Mouse (Mus musculus) MEL (cell line): ENCODE measurements around the gene H2-Ab1. TPM values are rescaled to one million over a fixed set of nuclear protein-coding genes. Genes with fewer than 3 reads are reported as not detected.

Experiments used
- DNase-seq: peaks from one replicate; pipeline ENCODE4 v3.0.0; 2011; ENCODE audit warnings: low read depth, low spot score
- H3K27ac ChIP-seq: 2 replicates; pipeline ENCODE4 v1.5.1; 2012; ENCODE audit warnings: low read depth, mild to moderate bottlenecking, control low read depth, low read length, moderate library complexity; ENCODE audit not compliant: control insufficient read depth
- H3K27me3 ChIP-seq, 2 experiments: fragments of 150-350 bp in 1 of 2; sonication (generic) in 1 of 2; 2 replicates each; pipeline ENCODE4 v1.6.1; 2012; ENCODE audit warnings: low read length in 2 of 2, mild to moderate bottlenecking in 2 of 2, improper control_type of control experiment in 1 of 2, moderate library complexity in 1 of 2; ENCODE audit not compliant: insufficient read depth in 2 of 2, control insufficient read depth in 1 of 2
- H3K36me3 ChIP-seq, 2 experiments: 2 replicates each; pipeline ENCODE4 v1.6.1; 2012 to 2014; ENCODE audit warnings: low read length in 2 of 2, improper control_type of control experiment in 1 of 2, inconsistent platforms in 1 of 2, mild to moderate bottlenecking in 1 of 2; ENCODE audit not compliant: insufficient read depth in 2 of 2, control insufficient read depth in 1 of 2
- H3K4me1 ChIP-seq, 2 experiments: fragments of 150-350 bp in 1 of 2; sonication (generic) in 1 of 2; 2 replicates each; pipeline ENCODE4 v1.6.1; 2012; ENCODE audit warnings: low read length in 2 of 2, improper control_type of control experiment in 1 of 2, mild to moderate bottlenecking in 1 of 2; ENCODE audit not compliant: insufficient read depth in 2 of 2, control insufficient read depth in 1 of 2
- H3K4me3 ChIP-seq, 2 experiments: fragments of 150-350 bp in 1 of 2; sonication (generic) in 1 of 2; 2 replicates each; pipeline ENCODE4 v1.5.1; 2012; ENCODE audit warnings: low read depth in 2 of 2, low read length in 2 of 2, mild to moderate bottlenecking in 2 of 2, moderate library complexity in 2 of 2, control low read depth in 1 of 2, improper control_type of control experiment in 1 of 2; ENCODE audit not compliant: control insufficient read depth in 1 of 2, insufficient read depth in 1 of 2
- H3K79me2 ChIP-seq: 2 replicates; pipeline ENCODE4 v1.6.1; 2012; ENCODE audit warnings: mild to moderate bottlenecking, low read length, moderate library complexity; ENCODE audit not compliant: control insufficient read depth, poor library complexity, insufficient read depth
- H3K9ac ChIP-seq: 2 replicates; pipeline ENCODE4 v1.6.1; 2012; ENCODE audit warnings: low read depth, mild to moderate bottlenecking, control low read depth, low read length, moderate library complexity; ENCODE audit not compliant: control insufficient read depth, poor library complexity, severe bottlenecking
- H3K9me3 ChIP-seq: fragments of 150-350 bp; sonication (generic); replicated peaks from 2 replicates; pipeline ENCODE4 v1.6.1; 2012; ENCODE audit warnings: mild to moderate bottlenecking, low read length, improper control_type of control experiment, moderate library complexity; ENCODE audit not compliant: insufficient read depth
- BHLHE40 ChIP-seq: IDR thresholded peaks from 2 replicates; pipeline ENCODE4 v1.6.1; 2012; ENCODE audit warnings: low read depth, mild to moderate bottlenecking, inconsistent platforms, low read length, improper control_type of control experiment, borderline replicate concordance
- CHD2 ChIP-seq: IDR thresholded peaks from 2 replicates; pipeline ENCODE4 v1.6.1; 2011; ENCODE audit warnings: low read length, improper control_type of control experiment
- CTCF ChIP-seq, 3 experiments: IDR thresholded peaks in 2 of 3; conservative IDR thresholded peaks in 1 of 3; 2 replicates each; pipeline ENCODE4 v1.5.1; 2011 to 2012; ENCODE audit warnings: low read length in 3 of 3, low read depth in 2 of 3, mild to moderate bottlenecking in 2 of 3, improper control_type of control experiment in 1 of 3, inconsistent platforms in 1 of 3, mixed read lengths in 1 of 3, moderate library complexity in 1 of 3; ENCODE audit not compliant: control insufficient read depth in 1 of 3, insufficient read depth in 1 of 3, poor library complexity in 1 of 3, severe bottlenecking in 1 of 3
- ELF1 ChIP-seq: IDR thresholded peaks from 2 replicates; pipeline ENCODE4 v1.6.1; 2014; ENCODE audit warnings: low read depth, mild to moderate bottlenecking, inconsistent platforms, low read length, improper control_type of control experiment, moderate library complexity
- ETS1 ChIP-seq: IDR thresholded peaks from 2 replicates; pipeline ENCODE4 v1.6.1; 2012; ENCODE audit warnings: low read depth, mild to moderate bottlenecking, inconsistent platforms, low read length, improper control_type of control experiment, moderate library complexity
- GABPA ChIP-seq: IDR thresholded peaks from 2 replicates; pipeline ENCODE4 v1.6.1; 2012; ENCODE audit warnings: low read depth, mild to moderate bottlenecking, inconsistent platforms, low read length, improper control_type of control experiment, moderate library complexity
- KAT2A ChIP-seq: conservative IDR thresholded peaks from 2 replicates; pipeline ENCODE4 v1.6.1; 2012; ENCODE audit warnings: low read depth, low read length, improper control_type of control experiment, inconsistent platforms
- MAZ ChIP-seq: IDR thresholded peaks from 2 replicates; pipeline ENCODE4 v1.6.1; 2012; ENCODE audit warnings: low read depth, mild to moderate bottlenecking, inconsistent platforms, low read length, improper control_type of control experiment
- MYB ChIP-seq: IDR thresholded peaks from 2 replicates; pipeline ENCODE4 v1.6.1; 2011; ENCODE audit warnings: mild to moderate bottlenecking, low read depth, low read length, improper control_type of control experiment
- NELFE ChIP-seq: IDR thresholded peaks from 2 replicates; pipeline ENCODE4 v1.6.1; 2011; ENCODE audit warnings: low read depth, low read length, improper control_type of control experiment
- POLR2A ChIP-seq, 2 experiments: IDR thresholded peaks; 2 replicates each; pipeline ENCODE4 v1.6.1; 2011 to 2012; ENCODE audit warnings: low read length in 2 of 2, mild to moderate bottlenecking in 2 of 2, control low read depth in 1 of 2, improper control_type of control experiment in 1 of 2, low read depth in 1 of 2, moderate library complexity in 1 of 2; ENCODE audit not compliant: control insufficient read depth in 1 of 2, insufficient read depth in 1 of 2, poor library complexity in 1 of 2
- RCOR1 ChIP-seq: IDR thresholded peaks from 2 replicates; pipeline ENCODE4 v1.6.1; 2012; ENCODE audit warnings: low read depth, mild to moderate bottlenecking, inconsistent platforms, low read length, improper control_type of control experiment
- TAL1 ChIP-seq: IDR thresholded peaks from 2 replicates; pipeline ENCODE4 v1.6.1; 2012; ENCODE audit warnings: mild to moderate bottlenecking, inconsistent platforms, low read length, moderate library complexity, mixed read lengths
- UBTF ChIP-seq: IDR thresholded peaks from 2 replicates; pipeline ENCODE4 v1.6.1; 2012; ENCODE audit warnings: low read depth, mild to moderate bottlenecking, inconsistent platforms, low read length, improper control_type of control experiment, moderate library complexity, borderline replicate concordance; ENCODE audit not compliant: insufficient read depth
- USF1 ChIP-seq: IDR thresholded peaks from 2 replicates; pipeline ENCODE4 v1.6.1; 2014; ENCODE audit warnings: low read depth, mild to moderate bottlenecking, inconsistent platforms, low read length, improper control_type of control experiment, moderate library complexity
- USF2 ChIP-seq, 2 experiments: IDR thresholded peaks; 2 replicates each; pipeline ENCODE4 v1.6.1; 2011 to 2012; ENCODE audit warnings: improper control_type of control experiment in 2 of 2, low read length in 2 of 2, borderline replicate concordance in 1 of 2, inconsistent platforms in 1 of 2, low read depth in 1 of 2, mild to moderate bottlenecking in 1 of 2; ENCODE audit not compliant: insufficient read depth in 1 of 2
- ZKSCAN1 ChIP-seq: IDR thresholded peaks from 2 replicates; pipeline ENCODE4 v1.6.1; 2012; ENCODE audit warnings: low read depth, mild to moderate bottlenecking, inconsistent platforms, low read length, improper control_type of control experiment, moderate library complexity
- ZNF384 ChIP-seq: IDR thresholded peaks from 2 replicates; pipeline ENCODE4 v1.6.1; 2012; ENCODE audit warnings: low read depth, mild to moderate bottlenecking, inconsistent platforms, low read length, improper control_type of control experiment
- polyA plus RNA-seq, 2 experiments: library from polyadenylated mRNA; stranded (reverse) in 1 of 2; unstranded in 1 of 2; fragments of >175 nt in 1 of 2; fragments of >200 nt in 1 of 2; gene quantifications; 2 replicates each; pipeline versions ENCODE4 v1.2.1 to v1.2.4; 2012; ENCODE audit warnings: low replicate concordance in 2 of 2, low read depth in 1 of 2; ENCODE audit not compliant: insufficient read length in 2 of 2, insufficient read depth in 1 of 2, missing spikeins in 1 of 2
- total RNA-seq: library from RNA; depleted of rRNA; stranded (reverse); fragments of 300-350 nt; gene quantifications from 2 replicates; pipeline ENCODE4 v1.2.3, GENCODE M21; 2012

Gene H2-Ab1
- total and polyA plus RNA-seq, 3 experiments: not detected

DNA sequence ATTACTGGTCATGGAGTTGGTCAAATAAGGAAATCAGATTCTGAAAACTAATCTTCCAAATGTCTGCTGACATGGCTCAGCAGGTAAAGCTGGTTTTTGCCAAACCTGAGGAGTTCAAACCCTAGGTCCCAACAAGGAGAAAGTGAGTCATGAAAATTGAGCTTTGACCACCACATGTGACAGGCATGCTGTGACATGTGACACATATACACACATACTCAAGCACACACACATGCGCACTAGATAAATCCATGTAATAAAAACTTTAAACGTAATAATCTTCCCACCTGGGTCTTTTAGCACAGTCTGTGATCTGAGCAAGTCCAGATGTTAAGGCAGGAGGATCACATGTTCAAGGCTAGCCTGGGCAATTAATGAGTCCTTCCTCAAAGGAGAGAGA is 46.3 kb downstream of the H2-Ab1 start:
- no peaks in the 10 kb centered on the region for H3K9me3 ChIP-seq
- H3K4me1 ChIP-seq: no peaks in the 10 kb centered on the region; a peak in 1 of 4 replicates
- H3K79me2 ChIP-seq: no peaks in the 10 kb centered on the region
- H3K27me3 ChIP-seq: no peaks in the 10 kb centered on the region; a peak in 2 of 4 replicates
- H3K27ac ChIP-seq: no peak overlapping the region
- no peak overlapping the region for H3K9ac ChIP-seq
- H3K4me3 ChIP-seq: no peak overlapping the region
- H3K36me3 ChIP-seq: no peaks in the 10 kb centered on the region
- no peak for TF ChIP-seq KAT2A
- no peak for TF ChIP-seq ETS1
- TF ChIP-seq, all 39 proteins: peak for 0
- no peak for DNase-seq

DNA sequence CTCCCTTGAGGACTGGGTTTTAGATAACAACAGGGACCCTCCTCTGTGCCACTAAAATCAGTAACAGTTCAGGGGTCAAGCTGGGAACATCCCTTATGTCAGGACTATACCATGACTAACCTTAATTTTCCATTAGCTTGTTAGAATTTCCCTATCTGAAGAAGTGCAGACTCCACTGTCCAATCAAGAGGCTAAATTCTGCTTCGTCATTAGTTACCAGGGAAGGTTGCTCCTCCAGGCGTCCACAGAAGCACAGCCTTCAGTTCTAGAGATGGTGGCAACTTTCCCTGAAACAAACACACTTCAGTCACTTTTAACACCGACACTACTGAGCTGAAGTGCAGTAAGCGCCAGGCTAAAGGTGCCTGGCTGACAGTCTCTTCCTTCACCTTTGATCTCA is 47.3 kb downstream of the H2-Ab1 start:
- DNase-seq: peak; percentile 72
- Histone ChIP-seq H3K27ac (no peak overlapping the region), H3K36me3 (no peaks in the 10 kb centered on the region), H3K4me1 (no peaks in the 10 kb centered on the region; a peak in 1 of 4 replicates), H3K9ac (no peak overlapping the region), H3K27me3 (no peaks in the 10 kb centered on the region; a peak in 1 of 4 replicates), H3K9me3 (no peaks in the 10 kb centered on the region), H3K4me3 (no peak overlapping the region), H3K79me2 (no peaks in the 10 kb centered on the region)
- no peak for TF ChIP-seq ELF1
- peak; percentile 91 for TF ChIP-seq CHD2
- TF ChIP-seq POLR2A (IDR thresholded peaks at IDR 0.05; ENCODE audit: control insufficient read depth in 1 of 2, insufficient read depth in 1 of 2, low read depth in 1 of 2, low read length in 2 of 2, poor library complexity in 1 of 2): no peak
- TF ChIP-seq KAT2A: no peak

DNA sequence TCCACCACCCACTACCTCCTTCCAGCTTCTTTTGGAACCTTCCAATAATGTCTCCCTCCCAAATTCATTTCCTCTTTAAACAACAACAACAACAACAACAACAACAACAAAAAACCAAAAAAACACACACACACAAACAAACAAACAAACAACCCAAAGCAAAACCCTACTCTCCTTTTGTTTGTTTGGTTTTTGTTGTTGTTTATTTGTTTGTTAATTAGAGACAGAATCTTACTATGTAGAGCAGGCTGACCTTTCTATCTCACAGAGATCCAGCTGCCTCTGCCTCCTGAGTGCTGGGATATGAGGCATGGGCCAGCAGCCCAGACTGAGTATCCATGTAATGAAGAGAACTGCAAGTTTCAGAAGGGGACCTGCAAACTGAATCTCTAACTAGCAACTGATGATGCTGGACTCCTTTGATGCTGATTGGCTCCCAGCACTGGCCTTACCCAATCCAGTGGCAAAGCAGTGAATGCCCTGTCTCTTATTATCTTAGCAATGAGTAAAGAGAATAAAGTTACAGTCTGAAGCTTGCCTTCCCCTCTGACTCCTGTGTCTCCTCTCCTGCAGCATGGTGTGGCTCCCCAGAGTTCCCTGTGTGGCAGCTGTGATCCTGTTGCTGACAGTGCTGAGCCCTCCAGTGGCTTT is 48.0 kb downstream of the H2-Ab1 start, which contains the start of gene H2-Eb1:
TSS of gene H2-Eb1 (plus strand) at position 488 of the 651 bp plus-strand sequence.
- H3K4me3 ChIP-seq: no peak within 1 kb of the TSS

GRCm38 (mm10) chr17:34306407-34306806 is 48.9 kb downstream of the H2-Ab1 start:
- no peaks in the 10 kb centered on the region; a peak in 1 of 4 replicates for H3K4me1 ChIP-seq
- H3K4me3 ChIP-seq: no peak overlapping the region
- no peaks in the 10 kb centered on the region for H3K36me3 ChIP-seq
- TF ChIP-seq UBTF (no peak), MYB (no peak), RCOR1 (no peak), KAT2A (no peak), TAL1 (no peak), ZKSCAN1 (no peak), GABPA (no peak), ZNF384 (no peak), BHLHE40 (no peak), USF2 (IDR thresholded peaks at IDR 0.05; ENCODE audit: borderline replicate concordance in 1 of 2, insufficient read depth in 1 of 2, low read depth in 1 of 2, low read length in 2 of 2) (no peak), NELFE (no peak), USF1 (no peak), MAZ (no peak), CTCF (IDR thresholded peaks at IDR 0.05 in 2 of 3, conservative IDR thresholded peaks at IDR 0.05 in 1 of 3; ENCODE audit: control insufficient read depth in 1 of 3, insufficient read depth in 1 of 3, low read depth in 2 of 3, low read length in 3 of 3, poor library complexity in 1 of 3, severe bottlenecking in 1 of 3) (no peak)
- no peak overlapping the region for H3K27ac ChIP-seq
- H3K9me3 ChIP-seq: no peaks in the 10 kb centered on the region
- DNase-seq: peak; percentile 16
- no peaks in the 10 kb centered on the region; a peak in 1 of 4 replicates for H3K27me3 ChIP-seq
- H3K9ac ChIP-seq: no peak overlapping the region
- no peaks in the 10 kb centered on the region for H3K79me2 ChIP-seq

More for the DNA sequence above, 48.0 kb downstream of the H2-Ab1 start, which contains the start of gene H2-Eb1:
- Histone ChIP-seq H3K9me3 (no peaks in the 10 kb centered on the region), H3K9ac (no peak within 1 kb of the TSS), H3K27ac (no peak within 1 kb of the TSS), H3K4me1 (no peaks in the 10 kb centered on the region; a peak in 1 of 4 replicates), H3K27me3 (no peaks in the 10 kb centered on the region; a peak in 1 of 4 replicates), H3K36me3 (no peaks in the 10 kb centered on the region), H3K79me2 (no peaks in the 10 kb centered on the region)
- TF ChIP-seq RCOR1 (no peak), CHD2 (peak; percentile 96), ZKSCAN1 (no peak)
- DNase-seq: peak; percentile 90
